Comparison of ENCODE assay signal across 8 mouse cellular contexts in genomic region chrX:48433527-48433899, GRCm38 (mm10). TPM values are rescaled to one million over a fixed set of nuclear protein-coding genes. Genes with fewer than 3 reads are reported as not detected.
DNase-seq lines count a peak whose midpoint lies in the region; ATAC-seq and TF ChIP-seq lines count a peak whose summit lies in the region.
"Had no signal": no experiment of that assay in that cellular context is flagged by ENCODE, and none has a peak within 500 bp of the region (broad histone marks: within the 10 kb centered on the region; RNA-seq: fewer than 3 reads in every experiment).

No protein-coding gene starts in this region.

- TF ChIP-seq POLR2A in CH12.LX (IDR thresholded peaks at IDR 0.05; ENCODE audit: low read depth, low read length): peak; percentile 27; the same call in 1 of the 2 replicates
- no peak for TF ChIP-seq POLR2A in bone marrow, adult 2 months (IDR thresholded peaks at IDR 0.05; ENCODE audit: borderline replicate concordance, control insufficient read depth, low read depth, low read length)

- no peaks in the 10 kb centered on the region; the same call in 1 of the 2 replicates for H3K79me2 ChIP-seq in CH12.LX (replicated peaks; ENCODE audit: control insufficient read depth, extremely low read depth, insufficient read depth, poor library complexity, severe bottlenecking)

- peak overlapping the region; percentile 28 to 42 (median 33) for H3K4me3 ChIP-seq in CH12.LX (replicated peaks in 1 of 3; ENCODE audit: low read depth in 2 of 3, low read length in 2 of 3, poor library complexity in 1 of 3)
- peak overlapping the region; percentile 82 for H3K4me3 ChIP-seq in bone marrow, adult 2 months (replicated peaks; ENCODE audit: control insufficient read depth, low read depth, low read length)
- H3K4me3 ChIP-seq in liver, embryonic 13.5 days (replicated peaks): no peak overlapping the region
- H3K4me3 ChIP-seq: myocyte had no signal

- WGBS in bone marrow, adult 2 months: 8% methylated on average over 6 of the region's 6 CpGs
- 17% methylated on average over 6 of the region's 6 CpGs for WGBS in liver, embryonic 13.5 days (ENCODE audit: insufficient replicate concordance)

- peaks cover 0 to 3% of the 10 kb centered on the region in 2 experiments for H3K36me3 ChIP-seq in CH12.LX (replicated peaks in 1 of 2; ENCODE audit: control insufficient read depth in 1 of 2, insufficient read depth in 1 of 2, low read length in 1 of 2)
- H3K36me3 ChIP-seq in liver, embryonic 13.5 days: no peaks in the 10 kb centered on the region

- peak overlapping the region; percentile 72 for H3K27ac ChIP-seq in CH12.LX (ENCODE audit: insufficient read depth, low read depth)
- peak overlapping the region; percentile 88 for H3K27ac ChIP-seq in bone marrow, adult 2 months (ENCODE audit: control insufficient read depth, insufficient read depth, low read depth, low read length, poor library complexity)
- no peak overlapping the region for H3K27ac ChIP-seq in liver, embryonic 13.5 days

- ATAC-seq in liver, embryonic 13.5 days (ENCODE audit: low read depth): peak; percentile 57

- dilution Hi-C loops in CH12.LX (cut with MboI; ENCODE audit: extremely low pct_ligation_motif_present, extremely low pct_unique_long_range_greater_than_20kb, low sequenced_read_pairs): no loop called here

- peak; percentile 60 for TF ChIP-seq EP300 in CH12.LX (IDR thresholded peaks at IDR 0.05; ENCODE audit: low read length)

- peaks cover 29 to 62% of the 10 kb centered on the region in 2 experiments for H3K4me1 ChIP-seq in CH12.LX (ENCODE audit: control insufficient read depth in 1 of 2, insufficient read depth in 2 of 2)
- H3K4me1 ChIP-seq in bone marrow, adult 2 months (ENCODE audit: control insufficient read depth, insufficient read depth, low read length): peaks cover 10% of the 10 kb centered on the region
- peaks cover 41% of the 10 kb centered on the region for H3K4me1 ChIP-seq in liver, embryonic 13.5 days (replicated peaks)

- peak overlapping the region; percentile 23 for H3K4me2 ChIP-seq in CH12.LX (ENCODE audit: insufficient read depth, low read depth, poor library complexity, severe bottlenecking)
- H3K4me2 ChIP-seq in liver, embryonic 13.5 days: peak overlapping the region; percentile 21

- in situ Hi-C loops in CH12.LX (cut with MboI; ENCODE audit: low pct_ligation_motif_present, low pct_unique_long_range_greater_than_20kb, low sequenced_read_pairs): no loop called here

- no peaks in the 10 kb centered on the region for H3K9me3 ChIP-seq in CH12.LX (replicated peaks; ENCODE audit: low read length)
- no peaks in the 10 kb centered on the region for H3K9me3 ChIP-seq in liver, embryonic 13.5 days (replicated peaks)

- no peak for TF ChIP-seq CTCF in CH12.LX (conservative IDR thresholded peaks at IDR 0.05 in 1 of 2, IDR thresholded peaks at IDR 0.05 in 1 of 2; ENCODE audit: low read depth in 2 of 2, low read length in 2 of 2)
- no peak for TF ChIP-seq CTCF in bone marrow, adult 2 months (IDR thresholded peaks at IDR 0.05; ENCODE audit: control insufficient read depth, insufficient read depth, low read length)

- no peak for TF ChIP-seq RAD21 in CH12.LX (IDR thresholded peaks at IDR 0.05; ENCODE audit: low read depth, low read length)

- DNase-seq in CH12.LX (ENCODE audit: extremely low read depth): peak; percentile 83
- peak; percentile 6 for DNase-seq in liver, embryonic 13.5 days
- DNase-seq in spleen, adult 12 weeks (ENCODE audit: low spot score): peak; percentile 59
- DNase-seq in urinary bladder, postnatal 14 days (ENCODE audit: low spot score): no peak
- DNase-seq in cerebellum, adult 11-12 months: no peak
- no peak for DNase-seq in urinary bladder, postnatal 25 days (ENCODE audit: low spot score)

- no peak overlapping the region for H3K9ac ChIP-seq in CH12.LX (ENCODE audit: insufficient read depth, low read depth)
- H3K9ac ChIP-seq in liver, embryonic 13.5 days: no peak overlapping the region

- H3K27me3 ChIP-seq in CH12.LX (replicated peaks): no peaks in the 10 kb centered on the region
- H3K27me3 ChIP-seq in liver, embryonic 13.5 days: no peaks in the 10 kb centered on the region

TF ChIP-seq in CH12.LX, 34 proteins besides CTCF, POLR2A, EP300 and RAD21:
- TF ChIP-seq ZNF384 (IDR thresholded peaks at IDR 0.05; ENCODE audit: low read depth, low read length) (no peak), ZC3H11A (IDR thresholded peaks at IDR 0.05; ENCODE audit: low read depth, low read length) (no peak), RCOR1 (conservative IDR thresholded peaks at IDR 0.05; ENCODE audit: low read depth, low read length) (no peak), BHLHE40 (IDR thresholded peaks at IDR 0.05; ENCODE audit: low read depth, low read length) (peak; percentile 64; the same call in 1 of the 2 replicates), KAT2A (IDR thresholded peaks at IDR 0.05; ENCODE audit: insufficient replicate concordance, low read length) (no peak), USF2 (conservative IDR thresholded peaks at IDR 0.05; ENCODE audit: low read depth, low read length) (no peak), MXI1 (IDR thresholded peaks at IDR 0.05; ENCODE audit: low read depth, low read length) (peak; percentile 42; the same call in 1 of the 2 replicates), CHD2 (IDR thresholded peaks at IDR 0.05; ENCODE audit: low read length) (peak; percentile 67; the same call in 1 of the 2 replicates), ELF1 (IDR thresholded peaks at IDR 0.05; ENCODE audit: low read depth, low read length) (peak; percentile 72), USF1 (IDR thresholded peaks at IDR 0.05; ENCODE audit: low read depth, low read length) (no peak), ZKSCAN1 (IDR thresholded peaks at IDR 0.05; ENCODE audit: borderline replicate concordance, low read depth, low read length) (peak; percentile 64), IRF4 (IDR thresholded peaks at IDR 0.05; ENCODE audit: low read depth, low read length) (peak; percentile 77), ZMIZ1 (IDR thresholded peaks at IDR 0.05; ENCODE audit: low read depth, low read length) (no peak), MAZ (IDR thresholded peaks at IDR 0.05; ENCODE audit: low read depth, low read length) (peak; percentile 56; the same call in 1 of the 2 replicates), JUND (conservative IDR thresholded peaks at IDR 0.05; ENCODE audit: low read depth, low read length) (no peak), ETS1 (conservative IDR thresholded peaks at IDR 0.05; ENCODE audit: low read depth, low read length) (peak; percentile 79), MAFK (IDR thresholded peaks at IDR 0.05; ENCODE audit: insufficient replicate concordance, low read length) (peak; percentile 45; the same call in 1 of the 2 replicates), SMC3 (IDR thresholded peaks at IDR 0.05; ENCODE audit: low read depth, low read length) (no peak; the same call in 1 of the 2 replicates), SIN3A (IDR thresholded peaks at IDR 0.05; ENCODE audit: low read length) (peak; percentile 48), NRF1 (IDR thresholded peaks at IDR 0.05; ENCODE audit: low read depth, low read length) (peak; percentile 27; the same call in 1 of the 2 replicates), TCF12 (IDR thresholded peaks at IDR 0.05; ENCODE audit: low read depth, low read length) (peak; percentile 74), JUN (IDR thresholded peaks at IDR 0.05; ENCODE audit: insufficient read depth, low read depth, low read length) (no peak), TBP (conservative IDR thresholded peaks at IDR 0.05; ENCODE audit: low read depth, low read length) (no peak), MYC (IDR thresholded peaks at IDR 0.05; ENCODE audit: low read depth, low read length) (no peak), MEF2A (IDR thresholded peaks at IDR 0.05; ENCODE audit: borderline replicate concordance, low read depth, low read length) (peak; percentile 64; the same call in 1 of the 2 replicates), POLR2AphosphoS2 (IDR thresholded peaks at IDR 0.05; ENCODE audit: low read depth, low read length) (no peak), HCFC1 (IDR thresholded peaks at IDR 0.05; ENCODE audit: low read depth, low read length) (no peak), E2F4 (IDR thresholded peaks at IDR 0.05; ENCODE audit: insufficient replicate concordance, low read depth, low read length) (no peak), GABPA (IDR thresholded peaks at IDR 0.05; ENCODE audit: insufficient replicate concordance, low read depth, low read length) (no peak), NELFE (IDR thresholded peaks at IDR 0.05; ENCODE audit: low read depth, low read length) (no peak), UBTF (IDR thresholded peaks at IDR 0.05; ENCODE audit: low read depth, low read length) (no peak), CHD1 (IDR thresholded peaks at IDR 0.05; ENCODE audit: low read depth, low read length) (no peak), MAX (IDR thresholded peaks at IDR 0.05; ENCODE audit: low read length) (no peak), PAX5 (IDR thresholded peaks at IDR 0.05; ENCODE audit: low read length) (no peak)

RNA-seq across cellular contexts. Expression of gene Elf4, which starts 29.4 kb away (rescaled TPM):
- total RNA-seq in CH12.LX (2012; rRNA removed): 4.8 and 5.3 TPM in 2 replicates
- 0.82 and 1.4 TPM in 2 replicates for total RNA-seq in CH12.LX (2014; rRNA removed)
- 10.1 and 12.4 TPM in 2 replicates for polyA plus RNA-seq in CH12.LX (2012; ENCODE audit: insufficient read length, low read depth)
- 12.4 and 20.4 TPM in 2 replicates for polyA plus RNA-seq in bone marrow, adult 2 months (2011; ENCODE audit: insufficient read depth, insufficient read length, low replicate concordance, missing spikeins)
- polyA plus RNA-seq in liver, embryonic 13.5 days (2015; fragmentation: Nextera tagmentation; extraction: Ambion mirVana): 1.8 and 2.2 TPM in 2 replicates

Comparison
In these comparisons a context has a peak if more than half of its experiments do, and no peak if none do; other contexts are left out.
1. DNase-seq: peak in CH12.LX (single experiment), liver, embryonic 13.5 days (single experiment) and spleen, adult 12 weeks (single experiment); none in urinary bladder, postnatal 14 days (single experiment), cerebellum, adult 11-12 months (single experiment) and urinary bladder, postnatal 25 days (single experiment).